Mouse (Mus musculus) naive thymus-derived CD4-positive, alpha-beta T cell, adult 2 months (primary cell): ENCODE data around the gene Rem2.

Source experiments
- DNase-seq: peaks from one replicate; pipeline ENCODE4 v3.0.0-alpha.2; 2011; ENCODE audit warnings: low read depth

The Rem2 gene

GRCm38 (mm10) chr14:54443712-54444618, 31.9 kb upstream of the Rem2 start:
- DNase-seq: no peak

GRCm38 (mm10) chr14:54445476-54445875, 30.4 kb upstream of the Rem2 start:
- no peak for DNase-seq

- DNase-seq: no peak
Measured at GRCm38 (mm10) chr14:54453566-54453965, 22.3 kb upstream of the Rem2 start.

- DNase-seq: no peak
Measured at GRCm38 (mm10) chr14:54454669-54455528, 21.0 kb upstream of the Rem2 start.

GRCm38 (mm10) chr14:54457907-54458569, 17.9 kb upstream of the Rem2 start:
- DNase-seq: no peak

GRCm38 (mm10) chr14:54462146-54462545, 13.8 kb upstream of the Rem2 start:
- no peak for DNase-seq

GRCm38 (mm10) chr14:54463108-54463958, 12.6 kb upstream of the Rem2 start:
- DNase-seq: no peak

GRCm38 (mm10) chr14:54463959-54464292, 12.0 kb upstream of the Rem2 start, which contains the start of gene Lrp10:
Lrp10 (plus strand) TSS chr14:54464137.
- DNase-seq: peak; percentile 93

- DNase-seq: peak; percentile 83
Measured at GRCm38 (mm10) chr14:54464293-54465005, 11.5 kb upstream of the Rem2 start.

- DNase-seq: no peak
Measured at GRCm38 (mm10) chr14:54471467-54471866, 4.4 kb upstream of the Rem2 start.

- DNase-seq: no peak
Measured at GRCm38 (mm10) chr14:54472671-54473070, 3.2 kb upstream of the Rem2 start.

GRCm38 (mm10) chr14:54474744-54475143, 1.2 kb upstream of the Rem2 start:
- no peak for DNase-seq

- no peak for DNase-seq
Measured at GRCm38 (mm10) chr14:54477172-54477909, 1.4 kb downstream of the Rem2 start.

GRCm38 (mm10) chr14:54479451-54479920, 3.6 kb downstream of the Rem2 start:
- peak; percentile 61 for DNase-seq

GRCm38 (mm10) chr14:54480673-54481072, 4.8 kb downstream of the Rem2 start:
- no peak for DNase-seq

- DNase-seq: peak; percentile 77
Measured at GRCm38 (mm10) chr14:54481402-54481801, 5.5 kb downstream of the Rem2 start.

- DNase-seq: peak; percentile 80
Measured at GRCm38 (mm10) chr14:54482498-54482897, 6.6 kb downstream of the Rem2 start.

- no peak for DNase-seq
Measured at GRCm38 (mm10) chr14:54485899-54486298, 10.0 kb downstream of the Rem2 start.

- DNase-seq: no peak
Measured at GRCm38 (mm10) chr14:54487732-54488131, 11.8 kb downstream of the Rem2 start.

- DNase-seq: no peak
Measured at GRCm38 (mm10) chr14:54488350-54488749, 12.4 kb downstream of the Rem2 start.
